Mouse (Mus musculus): Measurements from ENCODE around the gene Cnr1.

The Cnr1 gene

DNA sequence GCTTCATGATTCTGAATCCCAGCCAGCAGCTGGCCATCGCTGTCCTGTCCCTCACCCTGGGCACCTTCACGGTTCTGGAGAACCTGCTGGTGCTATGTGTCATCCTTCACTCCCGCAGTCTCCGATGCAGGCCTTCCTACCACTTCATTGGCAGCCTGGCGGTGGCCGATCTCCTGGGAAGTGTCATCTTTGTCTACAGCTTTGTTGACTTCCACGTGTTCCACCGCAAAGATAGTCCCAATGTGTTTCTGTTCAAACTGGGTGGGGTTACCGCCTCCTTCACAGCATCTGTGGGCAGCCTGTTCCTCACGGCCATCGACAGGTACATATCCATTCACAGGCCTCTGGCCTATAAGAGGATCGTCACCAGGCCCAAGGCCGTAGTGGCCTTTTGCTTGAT, 19.5 kb downstream of the Cnr1 start:
- peak; percentile 34 for DNase-seq

DNA sequence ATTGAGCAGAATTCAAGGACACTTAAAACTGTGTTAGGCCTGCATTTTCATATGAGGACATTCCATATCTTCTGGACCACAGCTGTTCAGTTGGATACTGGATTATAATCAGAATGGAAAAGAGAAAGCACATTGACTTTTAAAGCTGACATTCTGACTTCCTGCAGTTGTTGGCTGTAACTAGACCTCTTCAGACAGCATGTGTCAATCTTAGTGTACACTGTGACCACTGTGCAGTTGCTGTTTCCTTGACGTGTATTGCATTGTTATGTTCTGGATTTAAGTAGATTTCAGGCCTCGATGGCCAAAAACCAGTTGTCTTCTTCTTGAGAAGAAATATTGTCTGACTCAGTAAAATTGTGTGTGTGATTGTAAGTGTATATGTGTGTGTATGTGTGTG, 21.3 kb downstream of the Cnr1 start:
- DNase-seq = no peak

DNA sequence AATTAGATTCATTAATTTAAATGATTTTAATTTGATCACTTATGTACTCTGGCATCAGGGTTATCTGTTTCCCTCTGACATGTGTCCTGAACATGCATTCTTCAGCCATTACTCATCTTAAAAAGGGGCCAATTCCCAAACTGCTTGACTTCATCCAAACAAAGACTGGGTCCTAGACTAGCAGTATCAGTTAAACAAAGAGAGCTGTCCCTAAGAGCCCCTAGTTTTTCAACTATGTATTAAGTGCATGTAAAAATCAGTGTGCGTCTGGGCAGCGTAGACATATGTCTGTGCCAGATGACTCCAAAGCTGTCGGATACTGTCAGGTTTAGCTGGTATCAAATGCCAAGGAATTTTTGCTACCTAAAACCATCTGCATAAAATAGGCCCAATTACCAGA, 23.2 kb downstream of the Cnr1 start:
- DNase-seq = no peak

DNA sequence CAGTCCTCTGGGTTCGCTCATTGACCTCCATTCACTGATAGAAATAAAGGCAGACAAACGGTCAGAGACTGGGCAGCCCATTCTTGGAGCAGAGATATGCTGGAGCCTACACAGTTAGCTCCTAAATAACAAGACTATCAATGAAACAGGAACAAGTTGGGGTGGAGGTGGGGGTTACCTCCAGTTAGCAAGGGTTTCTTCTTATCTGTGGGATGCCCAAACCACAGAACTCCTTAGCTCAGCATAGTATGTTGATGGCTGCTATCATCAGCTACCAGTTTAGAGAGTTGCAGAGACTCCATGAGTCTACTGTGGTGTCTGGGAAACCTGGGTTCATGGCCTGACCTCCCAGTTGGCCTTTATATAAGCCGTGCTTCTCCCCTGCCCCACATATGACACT, 33.0 kb downstream of the Cnr1 start:
- DNase-seq = no peak

DNA sequence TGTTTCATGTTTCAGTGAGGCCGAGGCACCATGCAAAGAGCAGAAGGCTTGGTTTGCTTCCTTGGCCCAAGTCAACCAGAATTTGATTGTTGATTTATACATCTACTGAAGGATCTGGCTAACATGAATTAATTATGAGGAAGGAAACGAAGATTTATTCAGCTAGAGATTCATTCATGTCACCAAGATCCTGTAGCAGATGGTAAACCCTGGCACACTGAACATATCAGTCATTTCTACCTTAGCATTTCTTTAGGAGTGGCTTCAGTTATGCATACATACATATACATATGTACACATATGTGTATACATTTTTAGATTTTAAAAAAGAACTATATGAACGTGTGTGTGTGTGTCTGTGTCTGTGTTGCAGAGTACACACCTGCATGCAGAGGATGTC, 34.1 kb downstream of the Cnr1 start:
- DNase-seq = no peak

DNA sequence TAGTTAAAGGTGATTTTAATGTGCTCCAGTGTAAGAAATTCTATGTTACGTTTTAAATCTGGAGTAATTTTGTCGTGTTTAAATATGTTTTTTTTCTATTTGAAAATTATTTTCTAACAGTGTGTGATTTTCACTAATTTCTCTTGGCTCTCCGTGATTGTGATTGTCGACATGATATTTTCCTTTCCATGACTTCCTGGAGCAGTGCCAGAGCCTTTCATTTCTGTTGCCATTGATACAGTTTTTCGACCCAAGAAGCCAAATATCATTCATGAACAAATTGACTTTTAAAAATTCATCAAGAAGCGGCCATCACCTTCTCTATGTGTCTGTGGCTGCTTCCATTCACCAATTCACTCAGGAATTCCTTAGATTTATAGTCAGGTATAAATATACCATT, 35.4 kb downstream of the Cnr1 start:
- no peak for DNase-seq

DNA sequence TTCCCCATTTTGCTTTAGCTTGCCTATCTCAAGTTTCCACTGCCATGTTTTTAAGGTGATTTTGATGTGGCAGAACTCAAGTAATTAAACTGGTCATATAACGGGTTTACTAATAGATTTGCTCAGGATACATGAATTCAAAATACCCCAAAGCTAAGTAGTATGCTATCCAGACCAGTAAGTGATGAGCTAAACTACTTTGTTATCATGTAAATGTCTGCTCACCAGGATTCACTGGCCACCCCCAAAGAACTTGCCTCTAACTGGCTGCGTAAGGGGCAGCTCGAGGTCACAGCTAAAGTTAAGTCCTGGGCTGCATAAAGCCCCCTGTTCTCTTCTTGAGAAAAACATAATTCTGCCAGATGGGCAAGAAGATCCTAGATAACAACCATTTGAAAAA, 46.3 kb downstream of the Cnr1 start:
- DNase-seq = no peak

DNA sequence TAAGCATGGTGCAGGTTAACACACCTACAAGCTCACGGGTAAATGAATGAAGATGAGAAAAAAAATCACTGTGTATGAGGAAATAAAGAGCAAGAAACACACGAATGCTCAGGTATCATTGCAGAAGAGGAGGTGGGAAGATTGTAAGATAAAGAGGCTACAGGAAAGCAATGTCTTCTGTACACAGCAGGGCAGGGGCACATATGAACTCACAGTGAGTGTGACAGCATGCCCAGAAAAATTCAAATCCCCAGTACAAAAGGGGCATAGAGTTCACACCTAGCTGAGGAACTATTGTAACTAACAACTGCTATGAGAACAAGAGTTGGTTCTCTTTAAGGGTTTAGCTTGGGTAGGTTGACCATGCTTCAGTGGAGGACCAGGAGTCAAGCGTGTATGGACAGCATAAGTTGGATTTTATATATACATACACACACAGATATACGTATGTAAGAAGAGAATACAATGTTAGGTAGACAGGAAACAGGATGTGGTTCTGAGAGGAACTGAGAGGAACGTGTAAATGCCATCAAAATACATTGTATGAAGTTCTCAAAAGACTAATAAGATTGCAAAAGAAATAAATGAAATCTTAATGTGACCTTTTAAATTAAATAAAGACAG, 64.2 kb downstream of the Cnr1 start:
- DNase-seq = no peak

DNA sequence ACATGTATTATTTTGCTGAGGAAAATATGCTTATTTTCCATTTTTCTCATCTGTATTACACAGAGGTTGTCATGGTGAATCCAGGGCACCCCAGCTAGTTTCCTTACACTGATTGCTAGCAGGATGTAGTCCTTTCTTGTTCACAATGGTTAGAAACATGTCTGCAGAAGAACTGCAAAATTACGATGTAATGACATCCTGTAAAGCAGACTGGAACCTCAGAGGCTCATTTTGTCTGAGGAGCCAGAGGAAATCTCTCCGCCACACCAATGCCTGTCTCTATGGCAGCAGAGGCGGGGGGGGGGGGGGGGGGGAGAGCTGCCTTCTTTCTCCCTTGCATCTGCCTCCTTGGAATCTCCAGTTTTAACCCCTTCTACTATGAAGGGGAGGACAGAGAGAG, 68.3 kb downstream of the Cnr1 start:
- no peak for DNase-seq

DNA sequence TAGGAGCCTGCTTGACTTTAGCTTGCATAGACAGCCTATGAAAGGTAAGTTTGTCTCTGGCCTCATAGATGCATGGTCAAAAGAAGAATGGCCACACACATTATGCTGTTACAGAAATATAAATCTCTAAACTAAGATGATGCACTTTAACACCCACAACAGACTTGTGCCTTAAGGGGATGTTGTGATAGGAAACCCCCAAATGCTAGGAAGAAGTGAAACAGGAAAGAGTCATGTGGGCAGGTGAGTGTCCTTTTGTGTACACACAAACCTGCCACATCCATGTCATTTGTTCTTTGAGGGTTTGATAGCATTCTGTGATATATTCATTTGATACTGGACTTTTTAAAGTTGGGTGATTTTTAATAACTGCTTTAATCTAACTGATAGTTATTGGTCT, 72.0 kb downstream of the Cnr1 start:
- no peak for DNase-seq
